Mouse (Mus musculus) c-Kit-positive CD71-positive TER-119-negative erythroid progenitor cells, embryonic 14.5 days (primary cell): ENCODE data around the gene D430019H16Rik.

Source experiments
- DNase-seq: peaks from one replicate; pipeline ENCODE4 v3.0.0-alpha.2; 2013; ENCODE audit warnings: low read depth

D430019H16Rik gene

GRCm38 (mm10) chr12:105453670-105454257 is at the start of gene D430019H16Rik:
Gene D430019H16Rik (plus strand): TSS chr12:105453856.
- no peak for DNase-seq

GRCm38 (mm10) chr12:105406008-105406407 is 47.6 kb upstream of the D430019H16Rik start:
- DNase-seq: no peak

GRCm38 (mm10) chr12:105413909-105414308 is 39.7 kb upstream of the D430019H16Rik start:
- DNase-seq: no peak

GRCm38 (mm10) chr12:105420476-105420875 is 33.2 kb upstream of the D430019H16Rik start:
- DNase-seq: no peak

- no peak for DNase-seq
Observed at GRCm38 (mm10) chr12:105426541-105426940, 27.1 kb upstream of the D430019H16Rik start.

GRCm38 (mm10) chr12:105427039-105427757 is 26.5 kb upstream of the D430019H16Rik start:
- no peak for DNase-seq

GRCm38 (mm10) chr12:105431872-105432271 is 21.8 kb upstream of the D430019H16Rik start:
- no peak for DNase-seq

- no peak for DNase-seq
Observed at GRCm38 (mm10) chr12:105432807-105433206, 20.8 kb upstream of the D430019H16Rik start.

- DNase-seq: no peak
Observed at GRCm38 (mm10) chr12:105438259-105438658, 15.4 kb upstream of the D430019H16Rik start.

GRCm38 (mm10) chr12:105439976-105440375 is 13.7 kb upstream of the D430019H16Rik start:
- no peak for DNase-seq

GRCm38 (mm10) chr12:105443569-105443968 is 10.1 kb upstream of the D430019H16Rik start:
- DNase-seq: no peak

GRCm38 (mm10) chr12:105445767-105446166 is 7.9 kb upstream of the D430019H16Rik start:
- DNase-seq: no peak

GRCm38 (mm10) chr12:105449239-105449638 is 4.4 kb upstream of the D430019H16Rik start:
- no peak for DNase-seq

- no peak for DNase-seq
Observed at GRCm38 (mm10) chr12:105454258-105455062, 804 bp downstream of the D430019H16Rik start.

- DNase-seq: no peak
Observed at GRCm38 (mm10) chr12:105455063-105455559, 1.5 kb downstream of the D430019H16Rik start.

GRCm38 (mm10) chr12:105458791-105459190 is 5.1 kb downstream of the D430019H16Rik start:
- DNase-seq: no peak

- no peak for DNase-seq
Observed at GRCm38 (mm10) chr12:105461066-105461465, 7.4 kb downstream of the D430019H16Rik start.

- DNase-seq: no peak
Observed at GRCm38 (mm10) chr12:105469026-105469425, 15.4 kb downstream of the D430019H16Rik start.

GRCm38 (mm10) chr12:105475230-105475911 is 21.7 kb downstream of the D430019H16Rik start:
- DNase-seq: no peak

GRCm38 (mm10) chr12:105476453-105476852 is 22.8 kb downstream of the D430019H16Rik start:
- peak; percentile 21 for DNase-seq

- DNase-seq: no peak
Observed at GRCm38 (mm10) chr12:105476993-105477392, 23.3 kb downstream of the D430019H16Rik start.

GRCm38 (mm10) chr12:105483503-105483902 is 29.8 kb downstream of the D430019H16Rik start:
- DNase-seq: no peak
